ENCODE assay signal across 33 mouse cellular contexts in the genomic region with DNA sequence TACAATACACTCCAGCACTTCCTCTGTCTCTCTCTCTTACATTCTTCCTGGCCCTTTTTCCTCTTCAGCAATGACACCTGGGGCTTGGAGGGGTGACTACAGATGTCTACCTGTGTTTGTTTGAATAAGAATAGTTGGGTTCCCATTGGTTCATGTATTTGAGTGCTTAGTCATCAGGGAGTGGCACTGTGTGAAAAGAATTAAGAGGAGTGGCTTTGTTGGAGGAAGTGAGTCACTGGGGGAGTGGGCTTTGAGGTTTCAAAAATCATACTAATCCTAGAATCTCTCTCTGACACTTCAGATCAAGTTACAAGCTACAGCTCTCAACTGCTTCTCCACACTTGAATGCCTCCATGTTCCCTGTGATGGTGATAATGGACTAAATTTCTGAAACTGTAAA. TPM values are rescaled to one million over a fixed set of nuclear protein-coding genes. Genes with fewer than 3 reads are reported as not detected.
DNase-seq lines count a peak whose midpoint lies in the region; ATAC-seq lines count a peak whose summit lies in the region.
"Had no signal": no experiment of that assay in that cellular context is flagged by ENCODE, and none has a peak within 500 bp of the region (broad histone marks: within the 10 kb centered on the region; RNA-seq: fewer than 3 reads in every experiment).

No protein-coding gene starts in this region.

- no peak overlapping the region for H3K4me3 ChIP-seq in liver, embryonic 11.5 days (ENCODE audit: low read depth, low read length)
- H3K4me3 ChIP-seq: embryonic facial prominence, embryonic 12.5 days; forebrain, embryonic 15.5 days; heart, adult 2 months; heart, embryonic 12.5 days; hindbrain, embryonic 13.5 days; kidney, embryonic 15.5 days; limb, embryonic 13.5 days; liver, embryonic 12.5 days; myocyte; neural tube, embryonic 13.5 days had no signal

- no peaks in the 10 kb centered on the region for H3K27me3 ChIP-seq in liver, embryonic 11.5 days (replicated peaks; ENCODE audit: control insufficient read depth, insufficient read depth, low read length)
- H3K27me3 ChIP-seq: embryonic facial prominence, embryonic 12.5 days; forebrain, embryonic 15.5 days; heart, embryonic 12.5 days; hindbrain, embryonic 13.5 days; kidney, embryonic 15.5 days; limb, embryonic 13.5 days; liver, embryonic 12.5 days; neural tube, embryonic 13.5 days had no signal

- H3K9ac ChIP-seq in liver, embryonic 11.5 days (ENCODE audit: low read depth, low read length) = no peak overlapping the region
- H3K9ac ChIP-seq: embryonic facial prominence, embryonic 12.5 days; forebrain, embryonic 15.5 days; heart, embryonic 12.5 days; hindbrain, embryonic 13.5 days; kidney, embryonic 15.5 days; limb, embryonic 13.5 days; liver, embryonic 12.5 days; neural tube, embryonic 13.5 days had no signal

- peak; percentile 50 for ATAC-seq in neutrophil, adult 5-6 weeks (ENCODE audit: extremely low read depth, insufficient number of reproducible peaks, low FRiP score, poor library complexity, severe bottlenecking)
- no peak for ATAC-seq in liver, embryonic 11.5 days (replicated peaks; ENCODE audit: low FRiP score)
- ATAC-seq: activated CD4-positive, CD25-positive, alpha-beta regulatory T cell, adult 4 months; forebrain, embryonic 15.5 days; liver, embryonic 12.5 days; lung, postnatal 0 days; midbrain, embryonic 16.5 days had no signal

- H3K4me2 ChIP-seq in liver, embryonic 11.5 days = no peak overlapping the region
- H3K4me2 ChIP-seq: embryonic facial prominence, embryonic 12.5 days; forebrain, embryonic 15.5 days; heart, embryonic 12.5 days; hindbrain, embryonic 13.5 days; kidney, embryonic 15.5 days; limb, embryonic 13.5 days; liver, embryonic 12.5 days; neural tube, embryonic 13.5 days had no signal

- H3K36me3 ChIP-seq in liver, embryonic 11.5 days (ENCODE audit: control insufficient read depth, insufficient read depth, low read length) = no peaks in the 10 kb centered on the region
- H3K36me3 ChIP-seq: embryonic facial prominence, embryonic 12.5 days; forebrain, embryonic 15.5 days; G1E; heart, embryonic 12.5 days; hindbrain, embryonic 13.5 days; kidney, embryonic 15.5 days; limb, embryonic 13.5 days; liver, embryonic 12.5 days; neural tube, embryonic 13.5 days had no signal

- no peaks in the 10 kb centered on the region for H3K4me1 ChIP-seq in liver, embryonic 11.5 days (replicated peaks; ENCODE audit: control insufficient read depth, insufficient read depth, low read length)
- H3K4me1 ChIP-seq: embryonic facial prominence, embryonic 12.5 days; forebrain, embryonic 15.5 days; heart, embryonic 12.5 days; hindbrain, embryonic 13.5 days; kidney, embryonic 15.5 days; limb, embryonic 13.5 days; liver, embryonic 12.5 days; neural tube, embryonic 13.5 days had no signal

- DNase-seq in 416B (ENCODE audit: low read depth) (peak; percentile 72), ES-CJ7 (ENCODE audit: low read depth, low spot score) (peak; percentile 18)
- DNase-seq in induced T-regulatory cell, adult 2 months (ENCODE audit: low read depth) = peak; percentile 56
- DNase-seq in cerebellum, postnatal 25 days = no peak
- no peak for DNase-seq in liver, embryonic 11.5 days (ENCODE audit: low spot score)
- no peak for DNase-seq in lung, postnatal 10 days
- DNase-seq: adrenal gland, adult 8-10 months; cerebellum, adult 8-10 months; cerebellum, postnatal 36 days; embryo, embryonic 11 days; gastrocnemius, postnatal 36 days; heart, adult 2 months; heart, postnatal 4 days; kidney, adult 11 months; kidney, postnatal 4 days; lung, adult 18-20 months; retina, postnatal 1 day; right cerebral cortex, postnatal 14 days had no signal

- no peak overlapping the region for H3K27ac ChIP-seq in liver, embryonic 11.5 days (ENCODE audit: low read depth, low read length)
- H3K27ac ChIP-seq: embryonic facial prominence, embryonic 12.5 days; forebrain, embryonic 15.5 days; heart, adult 2 months; hindbrain, embryonic 13.5 days; kidney, embryonic 15.5 days; limb, embryonic 13.5 days; liver, embryonic 12.5 days; macrophage; neural tube, embryonic 13.5 days had no signal

- H3K9me3 ChIP-seq in liver, embryonic 11.5 days (ENCODE audit: control insufficient read depth, low read length) = no peaks in the 10 kb centered on the region
- H3K9me3 ChIP-seq: embryonic facial prominence, embryonic 12.5 days; forebrain, embryonic 15.5 days; heart, embryonic 12.5 days; hindbrain, embryonic 13.5 days; kidney, embryonic 15.5 days; limb, embryonic 13.5 days; liver, embryonic 12.5 days; neural tube, embryonic 13.5 days had no signal

RNA-seq across cellular contexts. Expression of a gene that starts 4.6 kb away (rescaled TPM):
- 2,566 and 2,727 TPM in 2 replicates for total RNA-seq in neutrophil, adult 5-6 weeks (2017)
- polyA plus RNA-seq in liver, embryonic 11.5 days (2014; fragmentation: Nextera tagmentation; extraction: Ambion mirVana) = 5.4 and 6.4 TPM in 2 replicates
- polyA plus RNA-seq: G1E, myocyte had no signal

Comparison
In these comparisons a context has a peak if more than half of its experiments do, and no peak if none do; other contexts are left out.
1. DNase-seq: peak in 416B (single experiment), ES-CJ7 (single experiment) and induced T-regulatory cell, adult 2 months (single experiment); none in cerebellum, postnatal 25 days (0 of 2), liver, embryonic 11.5 days (single experiment) and lung, postnatal 10 days (single experiment).